Mouse (Mus musculus) kidney, embryonic 14.5 days (tissue): ENCODE measurements at regions not wholly inside any gene's neighbourhood (a gene's known extent, or its start where the extent isn't known, plus 50 kb on each side); places are given as distances from the start of the nearest gene placed in this dataset.

Source experiments
- ATAC-seq: fragments of 200-750 bp; cut with Nextera tagmentation; 2 replicates; pipeline ENCODE4 v1.8.0; 2017; ENCODE audit warnings: moderate number of reproducible peaks, mild to moderate bottlenecking, moderate TSS enrichment, moderate library complexity; ENCODE audit not compliant: low FRiP score, low TSS enrichment
- H3K27ac ChIP-seq: fragments of 300-500 bp; sonication (generic); 2 replicates; pipeline ENCODE4 v1.5.1; 2014; ENCODE audit warnings: low read depth, mild to moderate bottlenecking, low read length, moderate library complexity, mixed read lengths
- H3K27me3 ChIP-seq: fragments of 300-500 bp; sonication (generic); 2 replicates; pipeline ENCODE4 v1.6.1; 2014; ENCODE audit warnings: mild to moderate bottlenecking, low read length; ENCODE audit not compliant: control insufficient read depth, insufficient read depth
- H3K36me3 ChIP-seq: fragments of 300-500 bp; sonication (generic); 2 replicates; pipeline ENCODE4 v1.6.1; 2014; ENCODE audit warnings: low read length, mixed read lengths; ENCODE audit not compliant: control insufficient read depth, insufficient read depth
- H3K4me1 ChIP-seq: fragments of 300-500 bp; sonication (generic); 2 replicates; pipeline ENCODE4 v1.6.1; 2014; ENCODE audit warnings: low read length, mixed read lengths; ENCODE audit not compliant: control insufficient read depth, insufficient read depth
- H3K4me2 ChIP-seq: fragments of 300-500 bp; sonication (generic); replicated peaks from 2 replicates; pipeline ENCODE4 v1.6.1; 2014; ENCODE audit warnings: low read depth, mild to moderate bottlenecking, low read length
- H3K4me3 ChIP-seq: fragments of 300-500 bp; sonication (generic); 2 replicates; pipeline ENCODE4 v1.5.1; 2014; ENCODE audit warnings: mild to moderate bottlenecking, low read length
- H3K9ac ChIP-seq: fragments of 300-500 bp; sonication (generic); 2 replicates; pipeline ENCODE4 v1.6.1; 2014; ENCODE audit warnings: low read depth, mild to moderate bottlenecking, low read length, moderate library complexity
- H3K9me3 ChIP-seq: fragments of 300-500 bp; sonication (generic); 2 replicates; pipeline ENCODE4 v1.6.1; 2016; ENCODE audit warnings: low read length; ENCODE audit not compliant: control insufficient read depth
- WGBS: fragments of 180-500 bp; shearing (Covaris S2); extraction: QIAGEN DNeasy Blood & Tissue Kit; methylation state at CpG from one replicate; pipeline ENCODE4 v1.1.7; 2014; 5-methylcytosine and 5-hydroxymethylcytosine counted together

- Histone ChIP-seq H3K9me3 (no peaks in the 10 kb centered on the region), H3K4me1 (no peaks in the 10 kb centered on the region), H3K27me3 (no peaks in the 10 kb centered on the region), H3K4me2 (no peak overlapping the region), H3K36me3 (no peaks in the 10 kb centered on the region), H3K9ac (no peak overlapping the region), H3K4me3 (no peak overlapping the region), H3K27ac (no peak overlapping the region)
- no peak for ATAC-seq
- WGBS: 86% methylated on average over 4 of the region's 4 CpGs
Measured at GRCm38 (mm10) chr3:140059522-140060110, 854.1 kb downstream of the Stpg2 start.

DNA sequence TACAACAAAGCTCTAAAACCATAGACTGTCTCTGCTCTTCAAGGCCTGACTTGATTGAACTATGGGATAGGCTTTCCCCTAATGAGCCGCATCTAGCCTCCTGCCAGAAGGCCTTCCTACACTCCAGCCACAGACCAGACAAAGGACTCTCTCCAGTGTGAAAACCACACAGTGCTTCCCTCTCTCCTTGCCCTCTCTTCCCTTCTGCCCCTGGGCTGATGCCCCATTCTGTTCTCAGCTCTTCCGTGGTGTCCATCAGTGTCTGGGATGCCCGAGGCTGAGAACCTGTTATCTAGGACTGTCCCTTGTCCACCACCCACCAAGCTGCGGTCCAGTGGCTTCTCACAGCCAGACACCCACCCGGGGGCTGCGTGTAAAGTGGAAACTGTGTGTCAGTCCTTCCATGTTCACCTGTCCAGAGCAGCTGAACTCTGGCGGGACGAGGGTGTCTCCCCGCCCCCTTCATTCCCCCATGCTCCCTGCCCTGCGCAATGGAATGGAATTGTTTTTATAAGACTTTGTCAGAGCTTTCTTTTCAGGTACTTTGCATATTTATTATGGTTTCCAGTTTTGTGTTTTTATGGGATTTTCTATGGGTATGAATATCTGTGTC is 856.4 kb downstream of the Stpg2 start:
- Histone ChIP-seq H3K9me3 (no peaks in the 10 kb centered on the region), H3K9ac (no peak overlapping the region), H3K27me3 (no peaks in the 10 kb centered on the region), H3K4me2 (no peak overlapping the region), H3K36me3 (no peaks in the 10 kb centered on the region), H3K27ac (no peak overlapping the region), H3K4me1 (no peaks in the 10 kb centered on the region), H3K4me3 (no peak overlapping the region)
- no peak for ATAC-seq
- WGBS: 92% methylated on average over 10 of the region's 10 CpGs

DNA sequence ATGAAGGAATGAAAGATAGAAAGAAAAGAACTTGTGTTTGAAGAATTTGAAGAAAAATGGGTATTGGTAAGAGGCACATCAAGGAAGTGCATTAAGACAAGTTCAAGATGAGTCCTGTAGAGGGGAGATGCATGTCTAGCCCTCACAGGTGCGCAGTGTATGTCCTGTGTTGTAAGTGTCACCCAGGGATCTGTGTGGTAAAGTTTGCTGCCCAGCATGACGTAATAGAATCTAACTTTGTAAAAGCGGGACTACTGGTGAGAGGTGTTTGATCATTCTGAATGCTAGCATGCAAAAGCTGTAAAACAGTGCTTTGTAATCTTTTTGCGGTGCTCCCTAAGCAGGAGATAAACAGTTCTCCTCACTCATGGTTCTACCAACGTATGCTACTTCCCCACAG is 857.4 kb downstream of the Stpg2 start:
- no peaks in the 10 kb centered on the region for H3K36me3 ChIP-seq
- no peak for ATAC-seq
- no peak overlapping the region for H3K27ac ChIP-seq
- 90% methylated on average over 5 of the region's 5 CpGs for WGBS
- H3K9ac ChIP-seq: no peak overlapping the region
- no peaks in the 10 kb centered on the region for H3K27me3 ChIP-seq
- no peaks in the 10 kb centered on the region for H3K4me1 ChIP-seq
- H3K4me2 ChIP-seq: no peak overlapping the region
- H3K4me3 ChIP-seq: no peak overlapping the region
- H3K9me3 ChIP-seq: no peaks in the 10 kb centered on the region

DNA sequence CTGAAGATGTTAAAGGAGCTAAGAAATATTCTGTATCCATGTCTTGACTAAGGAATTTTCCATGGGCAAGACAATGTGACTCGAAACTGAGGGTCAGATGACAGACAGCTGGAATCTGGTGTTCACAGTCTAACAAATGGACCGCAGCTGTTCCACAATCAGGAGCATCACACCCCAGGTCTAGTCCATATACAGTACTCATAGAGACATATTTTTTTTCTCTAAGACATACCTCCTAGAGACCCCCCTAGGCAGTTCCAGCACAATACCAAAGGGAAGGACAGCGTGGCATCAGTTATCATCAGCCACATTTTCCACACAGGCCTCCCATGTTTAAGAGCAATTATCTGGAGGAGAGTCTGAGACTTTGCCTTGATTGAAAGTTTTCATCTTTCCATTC is 878.8 kb downstream of the Stpg2 start:
- Histone ChIP-seq H3K9ac (no peak overlapping the region), H3K9me3 (no peaks in the 10 kb centered on the region), H3K27ac (no peak overlapping the region), H3K27me3 (no peaks in the 10 kb centered on the region), H3K4me2 (no peak overlapping the region), H3K36me3 (no peaks in the 10 kb centered on the region), H3K4me1 (no peaks in the 10 kb centered on the region), H3K4me3 (no peak overlapping the region)
- no peak for ATAC-seq
- 81% methylated on average over 3 of the region's 3 CpGs for WGBS

DNA sequence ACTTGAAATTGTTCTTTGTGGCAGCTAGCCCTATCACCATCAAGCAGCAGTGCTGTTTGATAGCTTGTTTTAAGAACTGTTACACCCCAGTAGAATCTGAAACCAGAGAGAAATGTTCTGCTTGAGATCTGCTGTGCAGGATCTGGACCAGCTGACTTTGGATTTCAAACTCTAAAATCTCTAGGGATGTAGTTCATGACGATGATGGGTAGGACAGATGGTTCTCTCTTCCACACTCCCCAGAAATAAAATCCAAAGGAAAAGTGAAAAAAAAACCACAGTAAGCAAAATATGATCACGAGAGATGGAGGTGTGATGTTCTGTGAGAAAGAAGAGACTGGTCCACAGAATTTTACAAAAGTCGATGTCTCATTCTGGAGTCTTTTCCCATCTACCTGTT is 879.9 kb downstream of the Stpg2 start:
- Histone ChIP-seq H3K9ac (no peak overlapping the region), H3K4me2 (no peak overlapping the region), H3K36me3 (no peaks in the 10 kb centered on the region), H3K4me1 (no peaks in the 10 kb centered on the region), H3K9me3 (no peaks in the 10 kb centered on the region), H3K27ac (no peak overlapping the region), H3K4me3 (no peak overlapping the region), H3K27me3 (no peaks in the 10 kb centered on the region)
- ATAC-seq: no peak
- 86% methylated on average over 3 of the region's 3 CpGs for WGBS

DNA sequence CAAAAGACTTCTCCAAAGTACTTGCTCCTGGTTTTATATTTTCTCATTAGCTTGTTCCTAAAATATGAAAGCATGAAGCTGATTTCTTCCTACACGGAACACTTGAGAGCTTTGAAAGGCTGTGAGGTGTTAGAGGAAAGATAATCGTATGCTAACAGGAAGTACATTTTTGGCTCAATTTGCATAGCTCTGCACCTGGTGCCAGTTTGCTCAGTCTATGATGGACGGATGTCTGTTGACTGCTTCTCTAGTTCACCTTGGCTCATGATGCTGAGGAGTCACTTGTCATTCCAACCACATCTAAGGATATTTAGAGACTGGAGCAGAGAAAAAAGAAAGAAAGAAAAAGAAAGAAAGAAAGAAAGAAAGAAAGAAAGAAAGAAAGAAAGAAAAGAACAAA is 882.5 kb downstream of the Stpg2 start:
- H3K4me3 ChIP-seq: no peak overlapping the region
- WGBS: 90% methylated on average over 3 of the region's 3 CpGs

GRCm38 (mm10) chr3:140091900-140092299 is 886.4 kb downstream of the Stpg2 start:
- Histone ChIP-seq H3K27me3 (no peaks in the 10 kb centered on the region), H3K27ac (no peak overlapping the region), H3K9me3 (no peaks in the 10 kb centered on the region), H3K9ac (no peak overlapping the region), H3K4me2 (no peak overlapping the region), H3K4me1 (no peaks in the 10 kb centered on the region), H3K4me3 (no peak overlapping the region), H3K36me3 (no peaks in the 10 kb centered on the region)
- WGBS: 24% methylated on average over 2 of the region's 2 CpGs
- peak; percentile 90 for ATAC-seq

More for the DNA sequence above, 882.5 kb downstream of the Stpg2 start:
- no peaks in the 10 kb centered on the region for H3K9me3 ChIP-seq
- H3K36me3 ChIP-seq: no peaks in the 10 kb centered on the region
- no peak overlapping the region for H3K9ac ChIP-seq
- no peak overlapping the region for H3K4me2 ChIP-seq
- no peak for ATAC-seq
- H3K4me1 ChIP-seq: no peaks in the 10 kb centered on the region
- no peaks in the 10 kb centered on the region for H3K27me3 ChIP-seq
- H3K27ac ChIP-seq: no peak overlapping the region

GRCm38 (mm10) chr3:140096854-140097540 is 891.5 kb downstream of the Stpg2 start:
- Histone ChIP-seq H3K9ac (no peak overlapping the region), H3K9me3 (no peaks in the 10 kb centered on the region), H3K4me1 (no peaks in the 10 kb centered on the region), H3K27me3 (no peaks in the 10 kb centered on the region), H3K27ac (no peak overlapping the region), H3K4me2 (no peak overlapping the region), H3K36me3 (no peaks in the 10 kb centered on the region), H3K4me3 (no peak overlapping the region)
- no peak for ATAC-seq

DNA sequence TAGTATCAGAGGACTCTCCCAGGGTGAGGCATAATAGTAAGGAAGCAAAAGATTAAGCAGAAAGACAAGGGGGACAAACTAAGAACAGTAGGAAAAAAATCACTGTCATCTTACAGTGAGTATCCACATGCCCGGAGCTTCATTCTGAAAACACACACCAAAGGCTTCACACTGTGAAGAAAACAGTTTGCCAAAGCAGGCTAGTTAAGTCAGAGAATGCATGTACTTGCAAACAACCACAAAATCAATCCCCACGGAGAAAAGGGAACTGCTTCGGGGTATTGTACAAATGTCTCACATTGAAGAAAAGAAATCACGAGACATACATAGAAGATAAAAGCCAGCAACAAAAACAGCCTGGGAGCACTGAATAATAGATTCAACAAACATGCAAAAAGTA is 903.9 kb downstream of the Stpg2 start:
- H3K27ac ChIP-seq: no peak overlapping the region
- no peak overlapping the region for H3K4me3 ChIP-seq
- no peak for ATAC-seq
- H3K4me1 ChIP-seq: no peaks in the 10 kb centered on the region
- H3K27me3 ChIP-seq: no peaks in the 10 kb centered on the region
- no peaks in the 10 kb centered on the region for H3K9me3 ChIP-seq
- H3K9ac ChIP-seq: no peak overlapping the region
- no peak overlapping the region for H3K4me2 ChIP-seq
- no peaks in the 10 kb centered on the region for H3K36me3 ChIP-seq
- WGBS: 81% methylated on average over 4 of the region's 4 CpGs
